Mouse (Mus musculus) heart, adult 8-10 months (tissue): ENCODE data around the gene Gm10665. TPM values are rescaled to one million over a fixed set of nuclear protein-coding genes. Genes with fewer than 3 reads are reported as not detected.
"Not testable (repeated sequence)": the region's sequence is repeated elsewhere in the genome, so short reads cannot be mapped to it uniquely, and the experiment has no call there.

Experiments used
- DNase-seq: peaks from one replicate; pipeline ENCODE4 v3.0.0; 2022; ENCODE audit warnings: low spot score
- total RNA-seq, 4 experiments: library from RNA; stranded (reverse); gene quantifications; 2 replicates each; pipeline ENCODE4 v1.2.4; 2022

Gene Gm10665
- not detected for total RNA-seq

- DNase-seq, result not testable (repeated sequence)
Observed at GRCm38 (mm10) chr7:22463975-22464374, at the start of gene Gm10665. Gm10665 (minus strand) TSS chr7:22464075.

DNA sequence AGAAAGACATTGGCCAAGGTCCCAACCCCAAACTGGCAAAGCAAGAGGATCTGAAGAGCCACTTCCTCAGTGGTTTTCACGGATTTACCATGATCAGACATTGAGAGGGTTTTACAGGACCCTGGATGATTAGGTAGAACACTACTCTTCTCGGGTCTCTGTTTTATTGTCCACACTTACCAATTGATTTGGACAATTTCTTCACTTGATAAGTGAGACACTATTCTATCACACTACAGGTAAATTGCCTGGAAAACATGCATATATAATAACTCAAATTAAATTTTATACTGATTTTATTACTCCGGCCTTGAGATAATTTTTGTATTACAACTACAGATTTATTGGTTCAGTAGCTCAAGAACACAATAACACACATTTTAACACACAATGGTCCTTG, 35.7 kb upstream of the Gm10665 start, which contains the start of gene Vmn1r151:
Vmn1r151 (minus strand) TSS at position 101 of the 400 bp plus-strand sequence.
- DNase-seq, result not testable (repeated sequence)

DNA sequence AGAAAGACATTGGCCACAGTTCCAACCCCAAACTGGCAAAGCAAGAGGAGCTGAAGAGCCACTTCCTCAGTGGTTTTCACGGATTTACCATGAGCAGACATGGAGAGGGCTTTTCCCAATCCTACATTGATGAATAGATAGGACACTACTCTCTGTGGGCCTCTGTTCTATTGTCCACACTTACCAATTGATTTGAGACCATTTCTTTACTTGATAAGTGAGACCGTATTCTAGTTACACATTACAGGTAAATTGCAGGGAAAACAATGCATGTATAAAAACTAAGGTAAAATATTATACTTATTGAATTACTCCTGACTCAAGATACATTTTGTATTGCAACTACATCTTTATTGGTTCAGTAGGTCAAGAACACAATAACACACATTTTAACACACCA, 25.7 kb downstream of the Gm10665 start, which contains the start of gene Vmn1r149:
Vmn1r149 (minus strand) TSS at position 101 of the 400 bp plus-strand sequence.
- DNase-seq, result not testable (repeated sequence)

DNA sequence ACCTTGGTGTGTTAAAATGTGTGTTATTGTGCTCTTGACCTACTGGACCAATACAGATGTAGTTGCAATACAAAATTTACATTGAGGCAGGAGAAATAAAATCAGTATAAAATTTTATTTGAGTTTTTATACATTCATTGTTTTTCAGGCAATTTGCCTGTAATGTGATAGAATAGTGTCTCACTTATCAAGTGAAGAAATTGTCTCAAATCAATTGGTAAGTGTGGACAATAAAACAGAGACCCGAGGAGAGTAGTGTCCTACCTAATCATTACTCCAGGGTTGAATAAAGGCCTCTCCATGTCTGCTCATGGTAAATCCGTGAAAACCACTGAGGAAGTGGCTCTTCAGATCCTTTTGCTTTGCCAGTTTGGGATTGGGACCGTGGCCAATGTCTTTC, 50.6 kb downstream of the Gm10665 start, which contains the start of gene Vmn1r148:
Vmn1r148 (plus strand) TSS at position 301 of the 400 bp plus-strand sequence.
- not testable (repeated sequence) for DNase-seq

Other genes with a start within 250 kb of the Gm10665 start
- not detected for gene Gm8453, start 234.6 kb downstream of the Gm10665 start, total RNA-seq
- gene Gm4187, start 134.4 kb downstream of the Gm10665 start, total RNA-seq, result not detected
- gene Gm8660, start 93.0 kb downstream of the Gm10665 start, total RNA-seq, result not detected
- not detected for gene Vmn1r148, start 50.5 kb downstream of the Gm10665 start, total RNA-seq
- gene Vmn1r149, start 25.8 kb downstream of the Gm10665 start, total RNA-seq, result not detected
- gene Vmn1r151, start 35.6 kb upstream of the Gm10665 start, total RNA-seq, result not detected
- gene Vmn1r152, start 58.9 kb upstream of the Gm10665 start, total RNA-seq, result not detected
- not detected for gene Gm8677, start 70.8 kb upstream of the Gm10665 start, total RNA-seq
- not detected for gene Gm4201, start 101.3 kb upstream of the Gm10665 start, total RNA-seq
- gene Gm4565, start 124.1 kb upstream of the Gm10665 start, total RNA-seq, result not detected
- not detected for gene Vmn1r155, start 193.9 kb upstream of the Gm10665 start, total RNA-seq
- not detected for gene Gm8693, start 228.2 kb upstream of the Gm10665 start, total RNA-seq